Mouse (Mus musculus) erythroid progenitor cell, adult 5-6 weeks (primary cell): ENCODE measurements around the gene Plxna4. TPM values are rescaled to one million over a fixed set of nuclear protein-coding genes. Genes with fewer than 3 reads are reported as not detected.

Source experiments
- ATAC-seq: replicated peaks from 2 replicates; pipeline ENCODE4 v1.8.0; 2016; ENCODE audit warnings: moderate number of reproducible peaks, mild to moderate bottlenecking, moderate TSS enrichment, inconsistent platforms; ENCODE audit not compliant: poor library complexity, low FRiP score, severe bottlenecking
- total RNA-seq, 2 experiments: library from RNA; stranded (forward) in 1 of 2; stranded (reverse) in 1 of 2; fragments of 150-400 nt in 1 of 2; fragments of 186-747, 209-891 nt in 1 of 2; gene quantifications; 2 replicates each; pipeline versions ENCODE4 v1.2.3 to v1.2.4; 2015 to 2017; ENCODE audit warnings: low replicate concordance in 2 of 2

Gene Plxna4
- total RNA-seq, 2 experiments from 2014 or later, result not detected

- no peak for ATAC-seq
Measured at GRCm38 (mm10) chr6:32109207-32109606, 478.8 kb downstream of the Plxna4 start.

GRCm38 (mm10) chr6:32105547-32106275 is 482.3 kb downstream of the Plxna4 start:
- ATAC-seq, result no peak
